Mouse (Mus musculus) heart, postnatal 36 days (tissue): ENCODE data around the gene Azin2. TPM values are rescaled to one million over a fixed set of nuclear protein-coding genes. Genes with fewer than 3 reads are reported as not detected.

Experiments
- DNase-seq, 2 experiments: peaks; one replicate each; pipeline ENCODE4 v3.0.0; 2021 to 2022
- intact Hi-C: fragments of 180-260 bp; cut with DNase I; formaldehyde crosslinking; loops from one replicate; pipeline ENCODE4 v1.15.1; 2025
- total RNA-seq, 2 experiments: library from RNA; stranded (reverse); gene quantifications; 2 replicates each; pipeline ENCODE4 v1.2.3; 2021

Azin2 gene
- total RNA-seq, 2 experiments from 2014 or later = 2.4 to 3.0 TPM

DNA sequence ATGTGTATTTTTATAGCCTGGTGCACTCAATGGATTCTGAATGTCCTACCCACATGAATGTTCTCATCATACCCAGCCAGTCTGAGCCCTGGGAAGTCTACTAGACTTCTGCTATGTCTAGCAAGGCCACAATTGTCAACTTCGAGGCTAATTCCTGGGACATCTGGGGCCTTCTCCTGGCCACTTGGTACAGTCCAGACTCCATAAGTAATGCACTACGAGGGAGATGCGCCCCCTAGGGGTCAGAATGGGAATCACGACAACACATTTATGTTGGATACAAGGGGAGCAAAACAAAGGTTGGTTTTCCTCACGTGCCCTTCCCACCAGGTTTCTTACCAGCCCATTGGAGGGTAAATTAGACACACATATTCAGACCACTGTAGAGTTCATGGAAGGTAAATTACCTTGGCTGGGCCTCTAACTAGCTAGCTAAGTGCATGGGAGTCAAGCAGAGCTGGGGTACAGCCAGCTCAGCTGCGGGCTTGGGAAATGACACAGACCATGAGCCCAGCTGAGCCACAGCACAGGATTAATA, 14.0 kb downstream of the Azin2 start:
- intact Hi-C loops = no loop called here
- DNase-seq = peak; percentile 14 to 50

DNA sequence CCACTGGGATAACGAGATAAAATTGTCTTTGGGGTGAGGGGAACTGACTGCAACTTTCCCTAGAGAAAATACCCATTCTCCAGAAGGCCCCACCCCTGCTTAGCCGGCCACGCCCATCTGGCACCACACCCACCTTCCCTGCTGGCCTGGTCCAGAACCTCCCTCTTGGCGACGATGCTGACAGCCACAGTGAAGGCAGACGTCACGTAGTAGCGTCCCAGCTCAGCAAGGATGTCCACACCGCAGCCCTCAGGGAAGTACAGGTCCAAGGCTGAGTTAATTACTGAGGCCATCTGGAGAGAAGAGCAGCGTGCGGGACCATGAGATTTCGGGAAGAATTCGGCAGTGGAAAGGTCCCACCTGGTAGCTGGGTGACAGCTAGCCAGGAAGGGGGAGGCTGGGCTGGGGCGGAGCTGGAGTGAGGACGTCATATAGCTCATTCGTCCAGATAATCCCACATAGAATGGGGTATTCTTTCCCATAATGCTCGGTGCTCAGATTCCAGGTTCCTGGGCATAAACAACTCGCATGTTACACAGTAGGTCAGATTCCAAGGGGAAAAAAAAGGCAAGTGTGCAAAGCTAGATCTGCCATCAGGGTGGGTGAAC, 14.8 kb downstream of the Azin2 start:
- intact Hi-C loops = no loop called here
- no peak for DNase-seq

DNA sequence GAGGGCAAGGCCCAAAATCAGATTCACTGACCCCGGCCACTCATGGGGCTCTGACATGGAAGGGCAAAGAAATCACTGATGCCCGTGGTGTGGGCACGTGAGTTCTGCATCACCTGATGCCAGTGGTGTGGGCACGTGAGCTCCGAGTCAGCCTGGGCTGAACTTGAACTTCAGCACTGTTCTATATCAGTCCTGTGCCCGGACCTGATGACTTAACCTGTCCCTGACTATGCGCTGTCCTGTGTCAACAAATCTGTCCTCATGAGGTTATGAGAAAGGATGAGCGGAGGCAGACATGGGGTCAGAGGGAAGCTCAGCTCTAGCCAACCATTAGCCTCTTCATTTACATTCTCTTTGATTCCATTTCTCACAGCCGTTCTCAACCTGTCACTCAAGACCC, 15.5 kb downstream of the Azin2 start:
- no peak for DNase-seq
- intact Hi-C loops = no loop called here

DNA sequence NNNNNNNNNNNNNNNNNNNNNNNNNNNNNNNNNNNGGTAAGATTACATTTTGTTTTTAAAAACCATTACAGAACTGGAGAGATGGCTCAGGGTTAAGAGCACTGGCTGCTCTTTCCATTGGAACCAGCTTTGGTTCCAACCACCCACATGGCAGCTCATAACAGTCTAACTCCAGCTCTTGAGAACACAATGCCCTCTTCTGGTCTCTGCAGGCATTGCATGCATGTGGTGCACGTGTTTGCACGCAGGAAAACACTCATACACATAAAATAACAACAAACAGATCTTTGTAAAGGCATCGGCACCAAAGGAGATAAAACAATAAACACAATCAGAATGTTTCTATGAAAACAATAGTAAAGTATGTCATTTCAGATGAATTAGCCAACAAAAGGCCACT, 19.9 kb downstream of the Azin2 start:
- no peak for DNase-seq
- intact Hi-C loops = no loop called here

DNA sequence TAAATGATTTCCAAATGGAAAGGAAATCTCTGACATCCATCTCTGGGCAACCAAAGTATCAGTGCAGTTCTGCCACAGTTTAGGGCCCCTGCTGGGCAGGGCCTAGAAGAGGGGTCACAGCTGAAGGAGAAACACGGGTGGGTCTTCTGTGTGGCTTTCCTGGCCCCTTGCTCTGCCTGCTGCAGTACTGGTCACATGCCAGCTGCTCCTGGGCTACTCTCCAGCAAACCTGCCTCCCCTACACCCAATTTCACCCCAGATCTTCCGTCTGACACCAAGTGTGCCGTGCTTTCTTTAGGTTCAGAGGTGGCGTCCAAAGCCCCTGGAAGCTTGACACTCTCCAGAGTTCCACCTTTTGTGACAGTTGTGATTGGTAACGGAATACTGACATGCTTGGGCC, 26.6 kb downstream of the Azin2 start:
- intact Hi-C loops = no loop called here

DNA sequence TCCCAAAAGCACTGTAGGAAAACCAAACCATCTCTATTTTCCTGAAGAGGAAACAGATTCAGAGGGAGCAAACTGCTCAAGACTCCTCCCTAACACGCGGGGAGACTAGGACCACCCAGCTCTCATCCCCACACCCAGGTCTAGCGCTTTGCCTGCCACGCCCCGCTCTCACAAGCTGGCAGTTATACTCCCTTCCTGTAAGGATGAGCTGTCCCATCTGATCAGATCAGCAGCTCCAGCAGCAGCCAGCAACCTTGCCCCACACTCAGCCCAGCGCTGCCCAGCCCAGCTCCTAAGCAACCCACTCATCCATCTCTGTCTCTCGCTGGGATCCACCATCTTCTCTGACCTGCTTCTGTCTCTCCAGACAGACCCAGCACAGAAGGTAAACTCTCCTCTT, 29.5 kb downstream of the Azin2 start:
- intact Hi-C loops = no loop called here
- DNase-seq = no peak

More for the DNA sequence above, 26.6 kb downstream of the Azin2 start:
- DNase-seq = no peak

DNA sequence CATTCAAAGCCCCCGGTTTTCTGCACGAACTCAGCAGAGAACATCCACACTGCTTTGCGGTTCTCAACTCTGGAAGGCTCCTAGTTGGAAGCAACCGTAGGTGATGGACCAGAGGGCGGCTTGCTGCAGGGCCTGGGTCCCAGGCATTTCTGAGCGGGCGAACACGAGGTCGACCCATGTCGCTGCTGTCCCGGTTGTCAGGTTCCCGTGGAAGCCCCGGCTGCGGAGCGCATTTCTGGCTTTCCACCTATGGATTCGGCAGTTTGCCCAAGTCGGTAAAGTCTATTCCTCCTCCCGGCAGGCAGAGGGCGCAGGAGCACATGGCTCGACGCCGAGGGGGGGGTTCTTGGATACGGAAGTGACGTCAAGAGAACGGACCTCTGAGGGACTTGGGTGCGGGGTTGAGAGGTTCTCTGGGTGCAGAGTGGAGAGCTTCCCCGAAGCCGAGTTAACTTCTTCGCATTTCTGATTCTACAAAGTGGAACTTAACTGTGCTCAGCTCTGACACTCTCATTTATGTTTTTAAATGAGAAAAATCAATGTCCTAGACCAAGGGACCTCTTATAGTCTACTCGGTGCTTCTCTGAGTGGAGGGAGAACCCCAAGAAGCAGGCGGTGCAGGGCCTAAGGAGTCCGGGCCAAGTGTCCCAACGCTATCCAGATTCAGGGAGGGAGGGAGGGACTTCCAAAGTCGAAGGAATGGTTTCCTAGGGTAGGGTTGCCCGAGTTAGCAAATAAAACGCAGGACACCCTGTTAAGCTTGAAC, 37.2 kb downstream of the Azin2 start:
- peak; percentile 78 to 79 for DNase-seq
- intact Hi-C loops = loop anchor here (2.0 kb wide), 1 partner anchor 158 kb away; no protein-coding TSS in a partner anchor

DNA sequence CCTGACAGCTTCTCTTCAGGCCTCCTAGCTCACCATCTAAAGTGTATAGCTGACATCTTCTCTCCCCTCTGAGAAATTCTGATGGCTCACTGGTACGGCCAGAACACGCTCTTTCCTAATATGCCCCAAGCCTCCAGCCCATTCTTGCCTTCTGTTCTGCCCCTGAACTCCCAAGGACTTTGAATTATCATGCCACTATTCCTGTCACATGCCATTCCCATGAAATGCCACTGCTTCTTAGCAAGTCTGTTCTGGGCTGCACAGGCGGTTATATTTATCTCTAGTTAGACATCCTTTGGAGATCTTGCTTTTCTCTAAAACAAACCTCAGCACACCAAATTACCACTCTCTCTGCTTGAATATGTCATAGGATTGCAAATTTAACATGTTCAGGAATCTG, 38.6 kb downstream of the Azin2 start:
- intact Hi-C loops = loop anchor here (2.0 kb wide), 1 partner anchor 159 kb away; no protein-coding TSS in a partner anchor
- DNase-seq = no peak

DNA sequence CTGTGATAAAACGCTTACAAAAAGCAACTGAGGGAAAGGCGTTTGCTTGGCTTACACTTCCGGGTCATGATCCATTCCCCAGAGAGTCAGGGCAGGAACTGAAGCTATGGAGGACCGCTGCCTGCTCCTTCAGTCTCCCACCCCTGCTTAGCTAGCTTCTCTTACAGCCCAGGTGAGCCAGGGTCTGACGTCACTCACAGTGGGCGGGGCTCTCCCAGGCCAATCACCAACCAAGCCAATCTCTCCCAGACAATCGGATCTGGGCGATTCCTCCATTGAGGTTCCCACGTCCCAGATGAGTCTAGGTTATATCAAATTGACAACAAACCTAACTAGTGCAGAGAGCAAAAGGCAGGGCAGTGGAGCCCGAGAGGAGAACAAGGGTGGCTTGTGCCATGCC, 43.1 kb downstream of the Azin2 start:
- intact Hi-C loops = no loop called here
- no peak for DNase-seq

DNA sequence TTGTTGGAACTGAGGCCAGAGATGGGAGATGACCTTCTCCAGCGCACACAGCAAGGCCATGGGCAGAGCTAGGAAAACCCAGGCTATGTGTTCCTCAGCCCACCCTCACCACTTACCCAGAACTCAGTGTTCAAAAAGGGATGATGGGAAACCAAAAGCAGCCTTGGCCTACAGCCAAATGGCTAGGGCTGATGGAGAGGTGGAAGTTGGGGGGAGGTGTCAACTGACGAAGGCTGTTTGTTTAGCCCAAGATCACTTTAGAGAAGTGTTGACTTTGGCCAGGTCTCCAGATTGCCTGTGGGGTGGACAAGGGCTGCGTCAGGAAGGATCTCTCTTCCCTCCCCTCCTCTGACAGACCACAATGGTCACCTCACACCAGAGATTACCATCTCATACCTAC, 44.1 kb downstream of the Azin2 start:
- DNase-seq = no peak
- intact Hi-C loops = no loop called here

DNA sequence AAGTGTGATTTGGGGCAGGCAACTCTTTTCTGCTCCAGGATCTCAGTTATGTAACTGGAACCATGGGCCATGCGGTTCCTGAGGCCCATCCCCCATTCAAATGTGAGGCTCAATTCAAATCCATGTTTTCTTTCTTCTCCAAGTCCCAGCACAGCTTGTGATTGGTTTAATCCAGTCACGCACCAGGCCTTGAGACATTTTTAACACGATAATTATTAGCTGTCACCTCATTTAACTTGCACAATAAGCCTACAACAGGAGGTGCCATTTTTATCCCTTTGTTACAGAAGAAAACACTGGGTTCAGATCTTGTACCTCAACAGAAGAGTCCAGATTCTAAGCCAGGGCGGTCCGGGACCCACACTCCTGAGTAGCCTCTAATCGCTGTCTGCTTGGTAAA, 44.5 kb downstream of the Azin2 start:
- intact Hi-C loops = no loop called here
- DNase-seq = no peak

DNA sequence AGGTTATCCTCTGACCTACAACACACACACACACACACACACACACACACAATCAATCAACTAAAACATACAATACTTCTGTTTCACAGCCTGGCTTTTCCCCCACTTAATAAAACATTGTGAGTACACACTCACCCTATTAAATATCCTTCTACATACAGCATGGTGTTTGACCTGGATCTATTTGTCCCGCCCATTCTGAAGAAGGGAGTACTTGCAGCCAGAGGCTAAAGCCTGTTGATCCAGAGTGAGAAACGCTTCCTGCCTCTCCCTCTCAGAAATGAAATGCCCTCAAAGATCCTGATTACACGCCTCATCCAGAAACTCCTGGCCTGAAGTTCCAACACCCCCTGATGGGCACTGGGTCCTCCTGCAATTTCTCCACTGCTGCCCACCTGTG, 45.1 kb downstream of the Azin2 start:
- intact Hi-C loops = no loop called here

DNA sequence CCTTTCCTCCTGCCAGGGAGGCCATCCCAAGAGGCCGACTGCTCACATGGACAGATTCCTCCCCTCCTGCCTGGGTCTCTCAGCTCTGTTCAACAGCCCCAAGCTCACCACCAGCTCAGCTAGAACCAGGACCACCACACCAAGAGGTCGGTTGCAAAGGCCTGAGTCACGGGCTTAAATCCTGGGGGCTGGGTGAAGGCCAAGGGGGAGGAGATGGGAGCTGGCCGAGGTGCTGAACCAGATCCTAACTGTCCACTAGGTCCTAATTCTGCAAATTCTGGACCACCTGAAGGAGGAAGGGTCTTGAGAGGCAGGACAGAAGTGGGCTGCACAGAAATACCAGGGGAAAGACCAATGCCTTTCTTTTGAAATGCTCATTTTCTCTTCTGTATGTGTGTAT, 48.4 kb downstream of the Azin2 start:
- no peak for DNase-seq
- intact Hi-C loops = no loop called here

More for the DNA sequence above, 45.1 kb downstream of the Azin2 start:
- DNase-seq = no peak

DNA sequence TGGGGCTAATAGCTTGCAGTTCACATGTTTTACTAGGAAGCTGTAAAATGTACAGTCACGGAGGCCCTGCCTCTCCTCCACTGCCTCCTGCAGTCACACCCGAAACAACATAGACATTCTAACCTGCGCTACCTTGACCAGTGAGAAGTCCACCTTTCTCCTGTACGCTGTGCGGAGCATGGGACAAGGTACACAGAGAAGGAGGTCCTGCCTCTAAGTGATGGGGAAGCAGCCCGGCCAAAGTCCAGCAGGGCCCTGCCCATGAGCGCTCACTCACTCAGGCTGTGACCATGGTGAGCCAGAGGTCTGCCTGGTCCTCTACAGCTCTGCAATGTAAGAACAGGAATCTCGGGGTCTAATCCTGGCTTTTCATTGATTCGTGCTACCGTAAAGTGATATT, 50.2 kb downstream of the Azin2 start:
- intact Hi-C loops = no loop called here
- DNase-seq = no peak

DNA sequence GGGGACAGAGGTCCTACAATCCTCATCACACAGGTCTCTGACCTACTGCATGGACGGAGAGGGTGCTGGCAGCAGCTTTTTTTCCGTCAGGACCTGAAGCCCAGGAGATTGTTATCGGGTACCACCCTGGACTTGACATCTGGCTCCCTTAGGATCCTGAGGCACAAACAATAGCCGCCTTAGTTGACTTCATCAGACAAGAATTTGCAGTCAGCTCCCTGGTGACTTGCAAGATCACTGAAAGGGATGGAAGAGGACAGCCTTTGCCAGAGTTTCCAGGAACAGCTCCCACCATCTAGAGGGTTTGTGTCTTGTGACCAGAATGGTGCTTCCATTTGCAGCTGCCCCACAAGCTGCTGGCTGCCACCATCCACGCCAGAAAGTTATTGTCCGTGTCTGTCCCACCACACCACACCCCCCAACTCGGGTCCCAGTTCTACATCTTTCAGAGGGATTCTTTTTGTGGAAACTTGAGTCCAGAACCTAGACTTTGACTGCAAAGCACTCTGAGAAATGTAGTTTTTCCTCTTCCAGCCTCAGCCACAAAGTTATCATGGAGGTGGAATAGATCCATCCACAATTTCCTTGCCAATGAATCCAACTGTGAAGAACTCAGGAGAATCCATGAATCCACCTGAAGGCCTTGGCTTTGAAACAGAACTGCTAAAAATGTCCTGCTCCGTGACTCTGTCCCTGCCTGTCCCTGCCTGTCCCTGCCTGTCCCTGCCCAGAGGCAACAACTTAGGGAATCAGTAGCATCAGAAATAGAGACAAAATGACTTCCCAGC, 51.8 kb downstream of the Azin2 start:
- intact Hi-C loops = loop anchor here (1.0 kb wide), 1 partner anchor 175 kb away; no protein-coding TSS in a partner anchor
- no peak for DNase-seq

DNA sequence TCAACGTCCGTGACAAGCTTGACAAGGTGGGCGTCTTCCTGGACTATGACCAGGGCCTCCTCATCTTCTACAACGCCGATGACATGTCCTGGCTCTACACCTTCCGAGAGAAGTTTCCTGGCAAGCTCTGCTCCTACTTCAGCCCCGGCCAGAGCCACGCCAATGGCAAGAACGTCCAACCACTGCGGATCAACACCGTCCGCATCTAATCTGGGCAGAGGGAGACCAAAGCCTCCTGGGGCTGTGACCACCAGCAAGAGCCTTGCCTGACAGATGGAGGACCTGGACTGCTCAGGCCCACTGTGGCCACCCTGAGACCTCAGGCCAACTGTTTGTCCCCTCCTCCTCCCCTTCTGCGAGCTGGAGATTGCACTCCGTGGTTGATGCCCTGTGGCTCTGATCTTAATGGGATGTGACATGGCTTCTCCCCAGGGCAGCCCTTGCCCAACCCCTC, 52.8 kb downstream of the Azin2 start:
- DNase-seq = no peak
- intact Hi-C loops = no loop called here

DNA sequence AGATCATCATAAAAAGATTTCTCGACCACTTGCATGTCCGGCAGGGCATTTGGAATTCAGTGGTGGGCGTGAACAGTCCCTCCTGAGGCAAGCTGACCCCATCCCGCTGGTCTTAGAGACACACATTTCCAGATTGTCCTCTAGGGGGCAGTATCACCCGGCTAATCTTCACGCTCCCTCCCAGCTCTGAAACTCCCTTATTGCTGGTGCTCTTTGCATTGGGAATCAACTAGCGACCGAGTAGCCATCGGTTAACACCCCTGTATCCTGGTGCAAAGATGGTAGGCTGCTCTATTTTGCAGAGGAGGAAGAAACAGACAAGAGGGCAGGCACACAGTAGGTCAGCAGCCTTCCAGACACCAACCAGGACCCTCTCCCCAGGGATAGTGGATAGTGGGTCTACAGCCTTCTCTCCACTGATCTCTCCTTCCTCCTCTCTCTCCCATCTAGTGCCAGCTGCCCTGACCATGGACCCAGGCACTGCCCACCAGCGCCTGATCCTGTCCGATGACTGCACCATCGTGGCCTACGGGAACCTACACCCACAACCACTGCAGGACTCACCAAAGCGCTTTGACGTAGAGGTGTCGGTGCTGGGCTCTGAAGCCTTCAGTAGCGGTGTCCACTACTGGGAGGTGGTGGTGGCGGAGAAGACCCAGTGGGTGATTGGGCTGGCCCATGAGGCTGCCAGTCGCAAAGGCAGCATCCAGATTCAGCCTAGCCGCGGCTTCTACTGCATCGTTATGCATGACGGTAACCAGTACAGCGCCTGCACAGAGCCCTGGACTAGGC, 53.5 kb downstream of the Azin2 start:
- DNase-seq = peak in 1 of 2 experiments; percentile 47
- intact Hi-C loops = loop anchor here (1.0 kb wide), 1 partner anchor 178 kb away; no protein-coding TSS in a partner anchor

DNA sequence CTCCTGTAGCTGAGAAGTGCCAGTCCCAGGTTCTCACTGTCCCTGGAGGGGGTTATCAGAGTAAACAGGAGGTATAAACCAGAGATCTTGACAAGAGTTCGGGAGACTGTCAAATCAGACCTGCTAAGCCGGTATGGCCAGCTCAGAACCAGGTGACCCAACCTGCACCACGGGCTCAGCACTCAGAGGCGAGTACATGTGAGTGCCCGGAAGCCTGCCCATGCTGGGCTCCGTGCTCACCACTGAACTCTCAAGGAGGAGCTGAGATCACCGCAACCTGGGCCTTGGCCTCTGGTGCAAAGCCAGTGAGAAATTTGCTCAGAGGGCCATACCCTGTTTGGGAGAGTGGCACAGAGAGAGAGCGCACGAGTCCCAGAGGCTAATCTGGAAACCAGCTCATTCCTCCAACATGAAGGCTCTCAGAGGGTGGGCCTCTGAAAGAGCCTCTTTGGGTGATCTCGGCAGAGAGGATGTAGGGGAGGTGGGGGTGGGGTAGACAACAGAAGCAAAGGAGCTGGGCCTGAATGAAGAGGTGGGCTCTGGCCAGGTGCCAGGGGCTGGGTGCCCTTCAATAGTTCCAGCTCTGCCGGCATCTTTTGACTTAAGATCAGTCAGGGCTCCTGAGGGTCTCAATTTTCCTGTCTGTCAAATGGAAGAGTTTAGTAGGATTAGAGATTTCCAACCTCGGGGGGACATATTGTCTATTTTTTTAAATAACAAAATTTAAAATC, 54.8 kb downstream of the Azin2 start:
- no peak for DNase-seq
- intact Hi-C loops = no loop called here

DNA sequence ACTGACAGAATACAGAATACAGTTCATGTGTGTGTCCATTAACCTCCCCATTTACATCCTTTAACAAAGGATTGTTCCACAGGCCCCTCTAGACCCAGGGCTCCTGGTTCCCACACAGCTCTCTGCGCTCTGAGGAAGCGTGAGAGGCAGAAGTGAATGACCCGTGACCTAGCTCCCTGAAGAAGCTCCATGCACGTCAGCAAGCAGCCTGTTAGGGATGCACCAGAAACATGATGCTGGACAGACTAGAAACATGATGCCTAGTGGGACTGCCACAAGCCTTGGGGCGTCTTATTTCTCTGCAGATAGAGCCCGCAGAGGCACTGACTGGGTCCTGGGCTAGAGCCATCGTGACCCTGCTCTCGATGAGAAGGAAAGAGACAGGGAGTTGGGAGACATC, 55.5 kb downstream of the Azin2 start:
- intact Hi-C loops = no loop called here
- DNase-seq = no peak

DNA sequence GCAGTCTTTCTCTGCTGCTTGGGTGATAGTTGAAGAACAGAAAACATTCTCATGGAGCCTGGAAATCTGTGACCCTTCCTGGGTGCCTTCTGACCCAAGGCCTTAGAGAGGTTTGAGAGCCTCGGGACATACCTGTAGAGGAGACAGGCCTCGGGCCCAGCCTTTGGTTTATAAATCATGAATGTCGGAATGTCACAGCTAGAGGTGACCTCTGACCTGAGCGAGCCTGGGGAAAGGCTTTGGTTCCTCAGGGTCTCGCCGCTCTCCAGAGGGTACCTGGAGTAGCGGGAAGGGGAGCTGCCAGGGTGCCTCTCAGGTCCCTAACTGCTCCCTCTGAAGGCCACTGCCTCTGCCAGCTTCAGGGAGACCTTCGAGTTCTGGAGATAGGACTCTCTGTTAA, 57.0 kb downstream of the Azin2 start:
- intact Hi-C loops = no loop called here
- DNase-seq = no peak
